8 mouse cellular contexts compared by ENCODE assay signal in the genomic region with DNA sequence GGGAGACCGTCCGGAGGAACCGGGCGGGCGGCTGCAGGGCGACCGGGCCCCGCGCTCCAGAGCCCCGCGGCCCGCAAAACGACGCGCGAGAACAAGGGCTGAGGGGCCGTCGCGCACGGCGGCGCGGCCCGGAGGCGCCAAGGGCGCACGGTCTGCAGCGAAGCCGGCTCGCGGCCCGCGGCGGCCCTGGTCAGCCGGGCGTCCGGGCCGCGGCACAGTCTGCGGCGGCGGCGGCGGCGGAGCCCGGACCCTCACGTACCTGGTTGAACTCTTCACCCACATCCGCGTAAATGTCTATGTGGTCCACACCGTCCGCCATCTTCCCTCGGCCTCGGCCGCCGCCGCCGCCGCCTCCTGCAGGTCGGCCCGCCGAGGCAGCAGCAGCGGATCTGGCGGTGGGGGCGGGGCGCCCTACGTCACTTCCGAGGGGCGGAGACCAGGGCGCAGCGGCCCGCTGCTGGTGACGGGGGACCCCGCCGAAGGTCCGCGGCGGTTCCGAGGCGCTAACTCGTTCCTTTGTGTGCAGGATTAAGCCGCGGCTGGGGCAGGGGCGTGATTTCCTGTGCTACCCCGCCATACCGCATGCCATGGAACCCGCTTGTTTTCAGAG. TPM values are rescaled to one million over a fixed set of nuclear protein-coding genes. Genes with fewer than 3 reads are reported as not detected.
DNase-seq lines count a peak whose midpoint lies in the region; ATAC-seq lines count a peak whose summit lies in the region.

No protein-coding gene starts in this region.

- peak overlapping the region; percentile 97 for H3K27ac ChIP-seq in hindbrain, embryonic 14.5 days

- no peaks in the 10 kb centered on the region for H3K27me3 ChIP-seq in hindbrain, embryonic 14.5 days (ENCODE audit: control insufficient read depth, insufficient read depth, low read length)

- no peaks in the 10 kb centered on the region; the same call in 1 of the 2 replicates for H3K36me3 ChIP-seq in hindbrain, embryonic 14.5 days (replicated peaks; ENCODE audit: control insufficient read depth, insufficient read depth)

- under 1% methylated on average over 77 of the region's 86 CpGs for WGBS in hindbrain, embryonic 14.5 days

- peaks cover 14% of the 10 kb centered on the region for H3K4me1 ChIP-seq in hindbrain, embryonic 14.5 days (replicated peaks; ENCODE audit: control insufficient read depth, insufficient read depth, low read length)

- H3K4me2 ChIP-seq in hindbrain, embryonic 14.5 days (replicated peaks): peak overlapping the region; percentile 68

- peak overlapping the region; percentile 100 for H3K9ac ChIP-seq in hindbrain, embryonic 14.5 days

- peak; percentile 97 for ATAC-seq in hindbrain, embryonic 14.5 days (ENCODE audit: low FRiP score)

- peak overlapping the region; percentile 97 for H3K4me3 ChIP-seq in hindbrain, embryonic 14.5 days (replicated peaks; ENCODE audit: low read length)

- no peaks in the 10 kb centered on the region for H3K9me3 ChIP-seq in hindbrain, embryonic 14.5 days (ENCODE audit: control insufficient read depth, low read length)

- DNase-seq in T-cell, adult 2 months (ENCODE audit: low spot score): peak; percentile 97
- DNase-seq in cerebellum, postnatal 25 days: peak; percentile 98 to 99
- peak; percentile 86 to 95 for DNase-seq in frontal cortex, postnatal 25 days (ENCODE audit: low spot score in 2 of 2)
- peak; percentile 99 for DNase-seq in hindbrain, embryonic 14.5 days (ENCODE audit: low spot score)
- peak; percentile 94 to 96 for DNase-seq in layer of hippocampus, postnatal 36 days
- DNase-seq in lung, postnatal 25 days (ENCODE audit: low spot score): peak; percentile 96
- DNase-seq in retina, adult 2 months (ENCODE audit: low read depth, low spot score): peak; percentile 76
- peak; percentile 98 for DNase-seq in thymus, postnatal 25 days

RNA-seq across cellular contexts. Expression of a gene that starts 3.1 kb away (rescaled TPM):
- polyA plus RNA-seq in hindbrain, embryonic 14.5 days (2014; fragmentation: Nextera tagmentation; extraction: Ambion mirVana): 152 and 168 TPM in 2 replicates
- total RNA-seq in layer of hippocampus, postnatal 36 days (2021): 100 to 1,000 TPM; 119 TPM

Comparison
In these comparisons a context has a peak if more than half of its experiments do, and no peak if none do; other contexts are left out.
1. Peak in every context shown above with its lines: DNase-seq, ATAC-seq, H3K4me3 ChIP-seq and H3K27ac ChIP-seq.